Comparison of ENCODE assay signal across 18 mouse cellular contexts in genomic region chr2:166141039-166141438, GRCm38 (mm10). TPM values are rescaled to one million over a fixed set of nuclear protein-coding genes. Genes with fewer than 3 reads are reported as not detected.
DNase-seq lines count a peak whose midpoint lies in the region; ATAC-seq and TF ChIP-seq lines count a peak whose summit lies in the region.
"Had no signal": no experiment of that assay in that cellular context is flagged by ENCODE, and none has a peak within 500 bp of the region (broad histone marks: within the 10 kb centered on the region; RNA-seq: fewer than 3 reads in every experiment).

No protein-coding gene starts in this region.

- H3K9ac ChIP-seq in heart, embryonic 13.5 days: peak overlapping the region; percentile 37; the same call in 1 of the 2 replicates
- H3K9ac ChIP-seq: hindbrain, embryonic 13.5 days; limb, embryonic 15.5 days; liver, embryonic 15.5 days; midbrain, embryonic 12.5 days; neural tube, embryonic 12.5 days had no signal

- ATAC-seq in heart, embryonic 13.5 days (ENCODE audit: extremely low read depth, insufficient number of reproducible peaks, low FRiP score, low TSS enrichment): no peak
- no peak for ATAC-seq in inflammation-experienced regulatory T-cells, adult 6 months
- ATAC-seq: forebrain, embryonic 14.5 days; Patski had no signal

- H3K27ac ChIP-seq in heart, embryonic 13.5 days (replicated peaks): peak overlapping the region; percentile 74
- H3K27ac ChIP-seq in left cerebral cortex, adult 2 months: peak overlapping the region; percentile 30; the same call in 1 of the 2 replicates
- H3K27ac ChIP-seq: hindbrain, embryonic 13.5 days; liver, embryonic 15.5 days; midbrain, embryonic 12.5 days; neural tube, embryonic 12.5 days had no signal

- intact Hi-C loops in left cerebral cortex, adult 2 months (cut with DNase I): no loop called here

- H3K27me3 ChIP-seq in heart, embryonic 13.5 days (replicated peaks): 0 out of 2 replicates have a peak, but pooled peaks cover 3% of the 10 kb centered on the region
- H3K27me3 ChIP-seq: limb, embryonic 15.5 days; liver, embryonic 15.5 days; midbrain, embryonic 12.5 days; neural tube, embryonic 12.5 days; Patski had no signal

- no peak overlapping the region for H3K4me2 ChIP-seq in heart, embryonic 13.5 days
- H3K4me2 ChIP-seq: hindbrain, embryonic 13.5 days; limb, embryonic 15.5 days; liver, embryonic 15.5 days; midbrain, embryonic 12.5 days; neural tube, embryonic 12.5 days had no signal

- H3K4me3 ChIP-seq in heart, embryonic 13.5 days: no peak overlapping the region
- no peak overlapping the region for H3K4me3 ChIP-seq in left cerebral cortex, adult 2 months
- H3K4me3 ChIP-seq: erythroblast, embryonic 14.5 days; heart, embryonic 10.5 days; hindbrain, embryonic 13.5 days; limb, embryonic 15.5 days; liver, embryonic 15.5 days; midbrain, embryonic 12.5 days; neural tube, embryonic 12.5 days had no signal

- DNase-seq in heart, adult 18-20 months: no peak
- DNase-seq in left cerebral cortex, adult 2 months (ENCODE audit: extremely low spot score in 1 of 2, low spot score in 2 of 2): no peak
- no peak for DNase-seq in left cerebral cortex, adult 11 months (ENCODE audit: low spot score)
- peak; percentile 70 for DNase-seq in ZHBTc4 (ENCODE audit: low read depth, low spot score)
- no peak for DNase-seq in cerebellum, adult 9-11 months
- DNase-seq: thymus, postnatal 36 days had no signal

- no peaks in the 10 kb centered on the region for H3K9me3 ChIP-seq in heart, embryonic 13.5 days
- H3K9me3 ChIP-seq: heart, embryonic 10.5 days; hindbrain, embryonic 13.5 days; limb, embryonic 15.5 days; liver, embryonic 15.5 days; midbrain, embryonic 12.5 days; neural tube, embryonic 12.5 days had no signal

- 70% methylated on average over 6 of the region's 6 CpGs for WGBS in heart, embryonic 13.5 days

- TF ChIP-seq CTCF in left cerebral cortex, adult 2 months (IDR thresholded peaks at IDR 0.05): no peak

- H3K36me3 ChIP-seq in heart, embryonic 13.5 days: peaks cover 10% of the 10 kb centered on the region
- H3K36me3 ChIP-seq: hindbrain, embryonic 13.5 days; liver, embryonic 15.5 days; midbrain, embryonic 12.5 days had no signal

- H3K4me1 ChIP-seq in heart, embryonic 13.5 days: peaks cover 88% of the 10 kb centered on the region
- H3K4me1 ChIP-seq: liver, embryonic 15.5 days had no signal

RNA-seq across cellular contexts. Expression of gene Sulf2, which starts 14.4 kb away (rescaled TPM):
- polyA plus RNA-seq in heart, embryonic 13.5 days (2015; fragmentation: Nextera tagmentation; extraction: Ambion mirVana): 87.6 and 91.3 TPM in 2 replicates
- total RNA-seq in heart, adult 18-20 months (2021): 10 to 100 TPM; 39.7 to 40.6 TPM
- 100 to 1,000 TPM; 100 to 102 TPM for total RNA-seq in left cerebral cortex, adult 2 months (2021)
- polyA plus RNA-seq in inflammation-experienced regulatory T-cells, adult 6 months (2017; shearing (Covaris generic)): 1 to 10 TPM; 2.5 to 3.3 (median 2.8) TPM
- total RNA-seq: CH12.LX had no signal
